Mouse (Mus musculus): ENCODE measurements around the gene Tpm3. TPM values are rescaled to one million over a fixed set of nuclear protein-coding genes. Genes with fewer than 3 reads are reported as not detected.

The Tpm3 gene
- total and polyA plus RNA-seq, 3 experiments, result 309 to 810 (median 448) TPM

- TF ChIP-seq ZMIZ1 (IDR thresholded peaks at IDR 0.05; ENCODE audit: low read depth, low read length), result peak; percentile 39; the same call in 1 of the 2 replicates
Measured at GRCm38 (mm10) chr3:90051441-90052350, 20.8 kb upstream of the Tpm3 start, which contains the start of gene 4933434E20Rik (continued).

- Histone ChIP-seq H3K27me3 (replicated peaks) (no peaks in the 10 kb centered on the region), H3K27ac (ENCODE audit: insufficient read depth, low read depth) (peak within 1 kb of the TSS; percentile 75), H3K4me3 (replicated peaks in 1 of 3; ENCODE audit: low read depth in 2 of 3, low read length in 2 of 3, poor library complexity in 1 of 3) (peak within 1 kb of the TSS; percentile 79 to 88 (median 83)), H3K4me2 (ENCODE audit: insufficient read depth, low read depth, poor library complexity, severe bottlenecking) (peak within 1 kb of the TSS; percentile 100), H3K36me3 (replicated peaks in 1 of 2; ENCODE audit: control insufficient read depth in 1 of 2, insufficient read depth in 1 of 2, low read length in 1 of 2) (peaks cover 22 to 42% of the 10 kb centered on the region in 2 experiments), H3K9ac (ENCODE audit: insufficient read depth, low read depth) (peak within 1 kb of the TSS; percentile 100), H3K4me1 (ENCODE audit: control insufficient read depth in 1 of 2, insufficient read depth in 2 of 2) (peaks cover 5 to 41% of the 10 kb centered on the region in 2 experiments; a peak in 2 of 4 replicates), H3K79me2 (replicated peaks; ENCODE audit: control insufficient read depth, extremely low read depth, insufficient read depth, poor library complexity, severe bottlenecking) (peaks cover 71% of the 10 kb centered on the region), H3K9me3 (replicated peaks; ENCODE audit: low read length) (no peaks in the 10 kb centered on the region)
- in situ Hi-C loops (cut with MboI; ENCODE audit: low pct_ligation_motif_present, low pct_unique_long_range_greater_than_20kb, low sequenced_read_pairs) (no loop called here), dilution Hi-C loops (cut with MboI; ENCODE audit: extremely low pct_ligation_motif_present, extremely low pct_unique_long_range_greater_than_20kb, low sequenced_read_pairs) (no loop called here)
- peak; percentile 98 for DNase-seq (ENCODE audit: extremely low read depth)
- no peak for TF ChIP-seq PAX5 (IDR thresholded peaks at IDR 0.05; ENCODE audit: low read length)
- peak; percentile 79 for TF ChIP-seq POLR2A (IDR thresholded peaks at IDR 0.05; ENCODE audit: low read depth, low read length)
- TF ChIP-seq MAZ (IDR thresholded peaks at IDR 0.05; ENCODE audit: low read depth, low read length), result peak; percentile 97
- TF ChIP-seq HCFC1 (IDR thresholded peaks at IDR 0.05; ENCODE audit: low read depth, low read length), result peak; percentile 85
- TF ChIP-seq RAD21 (IDR thresholded peaks at IDR 0.05; ENCODE audit: low read depth, low read length), result no peak
- peak; percentile 96 for TF ChIP-seq ELF1 (IDR thresholded peaks at IDR 0.05; ENCODE audit: low read depth, low read length)
- TF ChIP-seq SMC3 (IDR thresholded peaks at IDR 0.05; ENCODE audit: low read depth, low read length), result no peak
- peak in 1 of 2 experiments; percentile 37; a peak in 2 of 4 replicates for TF ChIP-seq CTCF (conservative IDR thresholded peaks at IDR 0.05 in 1 of 2, IDR thresholded peaks at IDR 0.05 in 1 of 2; ENCODE audit: low read depth in 2 of 2, low read length in 2 of 2)
- 0 out of 2 replicates have a peak, but pooled peaks have one; percentile 58 for TF ChIP-seq ZMIZ1 (IDR thresholded peaks at IDR 0.05; ENCODE audit: low read depth, low read length)
- TF ChIP-seq POLR2AphosphoS2 (IDR thresholded peaks at IDR 0.05; ENCODE audit: low read depth, low read length), result peak; percentile 83; the same call in 1 of the 2 replicates
- no peak for TF ChIP-seq ZC3H11A (IDR thresholded peaks at IDR 0.05; ENCODE audit: low read depth, low read length)
- TF ChIP-seq SIN3A (IDR thresholded peaks at IDR 0.05; ENCODE audit: low read length), result peak; percentile 20; the same call in 1 of the 2 replicates
- peak; percentile 19 for TF ChIP-seq MXI1 (IDR thresholded peaks at IDR 0.05; ENCODE audit: low read depth, low read length)
- TF ChIP-seq NELFE (IDR thresholded peaks at IDR 0.05; ENCODE audit: low read depth, low read length), result peak; percentile 49
- TF ChIP-seq NRF1 (IDR thresholded peaks at IDR 0.05; ENCODE audit: low read depth, low read length), result peak; percentile 64; the same call in 1 of the 2 replicates
- no peak for TF ChIP-seq MAFK (IDR thresholded peaks at IDR 0.05; ENCODE audit: insufficient replicate concordance, low read length)
- TF ChIP-seq JUND (conservative IDR thresholded peaks at IDR 0.05; ENCODE audit: low read depth, low read length), result no peak
- TF ChIP-seq USF2 (conservative IDR thresholded peaks at IDR 0.05; ENCODE audit: low read depth, low read length), result peak; percentile 86
- TF ChIP-seq ZKSCAN1 (IDR thresholded peaks at IDR 0.05; ENCODE audit: borderline replicate concordance, low read depth, low read length), result no peak
- TF ChIP-seq TCF12 (IDR thresholded peaks at IDR 0.05; ENCODE audit: low read depth, low read length), result peak; percentile 55
- peak; percentile 26; the same call in 1 of the 2 replicates for TF ChIP-seq EP300 (IDR thresholded peaks at IDR 0.05; ENCODE audit: low read length)
- peak; percentile 51 for TF ChIP-seq MEF2A (IDR thresholded peaks at IDR 0.05; ENCODE audit: borderline replicate concordance, low read depth, low read length)
- TF ChIP-seq BHLHE40 (IDR thresholded peaks at IDR 0.05; ENCODE audit: low read depth, low read length), result peak; percentile 93
- TF ChIP-seq CHD2 (IDR thresholded peaks at IDR 0.05; ENCODE audit: low read length), result peak; percentile 75; the same call in 1 of the 2 replicates
- peak; percentile 63; the same call in 1 of the 2 replicates for TF ChIP-seq TBP (conservative IDR thresholded peaks at IDR 0.05; ENCODE audit: low read depth, low read length)
- no peak for TF ChIP-seq RCOR1 (conservative IDR thresholded peaks at IDR 0.05; ENCODE audit: low read depth, low read length)
- peak; percentile 47; the same call in 1 of the 2 replicates for TF ChIP-seq KAT2A (IDR thresholded peaks at IDR 0.05; ENCODE audit: insufficient replicate concordance, low read length)
- TF ChIP-seq MAX (IDR thresholded peaks at IDR 0.05; ENCODE audit: low read length), result peak; percentile 85; the same call in 1 of the 2 replicates
- TF ChIP-seq ZNF384 (IDR thresholded peaks at IDR 0.05; ENCODE audit: low read depth, low read length), result peak; percentile 94
- TF ChIP-seq GABPA (IDR thresholded peaks at IDR 0.05; ENCODE audit: insufficient replicate concordance, low read depth, low read length), result no peak; the same call in 1 of the 2 replicates
- TF ChIP-seq JUN (IDR thresholded peaks at IDR 0.05; ENCODE audit: insufficient read depth, low read depth, low read length), result no peak
- TF ChIP-seq CHD1 (IDR thresholded peaks at IDR 0.05; ENCODE audit: low read depth, low read length), result no peak; the same call in 1 of the 2 replicates
Measured at GRCm38 (mm10) chr3:90052351-90053241, 19.9 kb upstream of the Tpm3 start, which contains the start of gene Ubap2l. Gene Ubap2l, minus strand, starts transcription at chr3:90052628.

Measured in CH12.LX (cell line).